Mouse (Mus musculus) bone marrow, adult 2 months (tissue): ENCODE measurements around the gene Kdm2a.

Experiments
- CTCF ChIP-seq: fragments of 200-500 bp; IDR thresholded peaks from 2 replicates; pipeline ENCODE4 v1.5.1; 2011; ENCODE audit warnings: low read length, control low read depth; ENCODE audit not compliant: control insufficient read depth, insufficient read depth
- POLR2A ChIP-seq: fragments of 200-500 bp; IDR thresholded peaks from 2 replicates; pipeline ENCODE4 v1.6.1; 2011; ENCODE audit warnings: low read depth, mild to moderate bottlenecking, control low read depth, low read length, borderline replicate concordance; ENCODE audit not compliant: control insufficient read depth

GRCm38 (mm10) chr19:4295391-4295790, 102.7 kb downstream of the Kdm2a start:
- TF ChIP-seq POLR2A = no peak
- no peak for TF ChIP-seq CTCF
